Mouse (Mus musculus): ENCODE results near the gene Dnmt1. TPM values are rescaled to one million over a fixed set of nuclear protein-coding genes. Genes with fewer than 3 reads are reported as not detected.

Dnmt1 gene
- polyA plus RNA-seq, 1 experiment from 2014 or later, result 56.3 TPM

DNA sequence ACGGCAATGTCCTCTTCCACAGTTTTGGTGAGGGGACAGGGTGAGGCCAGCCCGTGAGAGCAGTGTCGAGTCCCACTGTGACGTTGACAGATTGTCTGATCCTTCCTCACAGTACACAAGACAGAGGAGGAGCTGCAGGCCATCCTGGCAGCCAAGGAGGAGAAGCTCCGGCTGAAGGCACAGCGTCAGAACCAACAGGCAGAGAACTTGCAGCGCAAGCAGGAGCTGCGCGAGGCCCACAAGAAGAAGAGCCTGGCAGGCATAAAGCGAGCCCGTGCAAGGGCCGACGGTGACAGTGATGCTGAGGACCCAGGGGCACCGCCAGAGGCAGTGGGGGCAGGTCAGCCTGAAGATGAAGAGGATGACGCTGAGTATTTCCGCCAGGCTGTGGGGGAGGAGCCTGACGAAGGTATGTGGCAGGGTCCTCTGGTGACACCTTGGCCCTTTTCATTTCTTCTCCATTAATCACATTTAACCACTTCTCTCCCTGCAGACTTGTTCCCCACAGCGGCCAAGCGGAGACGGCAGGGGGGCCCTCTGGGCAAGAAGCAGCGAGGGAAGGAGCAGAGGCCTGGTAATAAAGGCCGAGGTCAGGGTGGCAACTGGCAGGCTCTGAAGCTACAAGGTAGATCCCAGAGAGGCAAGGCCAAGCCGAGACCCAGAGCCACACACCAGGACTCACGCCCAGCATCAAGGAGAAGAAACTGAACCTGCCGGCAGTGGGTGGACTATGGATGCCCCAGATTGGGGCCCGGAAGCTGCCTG lies 68.2 kb downstream of the Dnmt1 start:
- Histone ChIP-seq H3K9me3 (ENCODE audit: control insufficient read depth, low read length) (no peaks in the 10 kb centered on the region), H3K9ac (ENCODE audit: low read depth, low read length) (no peak overlapping the region), H3K4me1 (ENCODE audit: control insufficient read depth, insufficient read depth, low read length) (peaks cover 11% of the 10 kb centered on the region), H3K27me3 (replicated peaks; ENCODE audit: control insufficient read depth, insufficient read depth, low read length) (no peaks in the 10 kb centered on the region), H3K27ac (ENCODE audit: low read length) (no peak overlapping the region; the same call in 1 of the 2 replicates), H3K4me3 (ENCODE audit: low read length) (no peak overlapping the region), H3K4me2 (ENCODE audit: low read depth, low read length) (no peak overlapping the region), H3K36me3 (ENCODE audit: control insufficient read depth, insufficient read depth, low read length) (peaks cover 42% of the 10 kb centered on the region)
- 76% methylated on average over 26 of the region's 26 CpGs for WGBS
- no peak for ATAC-seq

DNA sequence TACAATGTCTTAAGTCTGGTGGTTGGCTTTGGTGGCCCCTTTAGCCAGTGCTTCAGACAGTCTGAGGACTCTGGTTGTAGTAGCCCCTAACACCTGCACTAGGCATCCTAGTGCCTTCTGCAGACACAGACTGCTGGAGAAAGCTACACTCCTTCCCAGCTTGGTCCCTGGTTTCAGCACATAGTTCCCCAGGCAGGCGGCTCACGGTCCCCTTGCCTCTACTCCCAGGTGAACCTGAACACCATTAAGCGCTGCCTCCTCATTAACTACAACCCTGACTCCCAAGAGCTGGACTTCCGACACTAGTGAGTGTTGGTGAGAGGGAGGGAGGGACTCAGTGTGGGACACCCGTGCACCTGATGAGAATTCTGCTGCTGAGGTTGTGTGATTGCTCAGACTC lies 69.3 kb downstream of the Dnmt1 start:
- peaks cover 11% of the 10 kb centered on the region for H3K4me1 ChIP-seq (ENCODE audit: control insufficient read depth, insufficient read depth, low read length)
- ATAC-seq, result no peak
- no peak overlapping the region for H3K4me3 ChIP-seq (ENCODE audit: low read length)
- H3K4me2 ChIP-seq (ENCODE audit: low read depth, low read length), result no peak overlapping the region
- no peaks in the 10 kb centered on the region for H3K27me3 ChIP-seq (replicated peaks; ENCODE audit: control insufficient read depth, insufficient read depth, low read length)
- H3K9ac ChIP-seq (ENCODE audit: low read depth, low read length), result no peak overlapping the region
- WGBS, result 94% methylated on average over 5 of the region's 5 CpGs
- H3K9me3 ChIP-seq (ENCODE audit: control insufficient read depth, low read length), result no peaks in the 10 kb centered on the region
- peaks cover 36% of the 10 kb centered on the region for H3K36me3 ChIP-seq (ENCODE audit: control insufficient read depth, insufficient read depth, low read length)
- no peak overlapping the region for H3K27ac ChIP-seq (ENCODE audit: low read length)

DNA sequence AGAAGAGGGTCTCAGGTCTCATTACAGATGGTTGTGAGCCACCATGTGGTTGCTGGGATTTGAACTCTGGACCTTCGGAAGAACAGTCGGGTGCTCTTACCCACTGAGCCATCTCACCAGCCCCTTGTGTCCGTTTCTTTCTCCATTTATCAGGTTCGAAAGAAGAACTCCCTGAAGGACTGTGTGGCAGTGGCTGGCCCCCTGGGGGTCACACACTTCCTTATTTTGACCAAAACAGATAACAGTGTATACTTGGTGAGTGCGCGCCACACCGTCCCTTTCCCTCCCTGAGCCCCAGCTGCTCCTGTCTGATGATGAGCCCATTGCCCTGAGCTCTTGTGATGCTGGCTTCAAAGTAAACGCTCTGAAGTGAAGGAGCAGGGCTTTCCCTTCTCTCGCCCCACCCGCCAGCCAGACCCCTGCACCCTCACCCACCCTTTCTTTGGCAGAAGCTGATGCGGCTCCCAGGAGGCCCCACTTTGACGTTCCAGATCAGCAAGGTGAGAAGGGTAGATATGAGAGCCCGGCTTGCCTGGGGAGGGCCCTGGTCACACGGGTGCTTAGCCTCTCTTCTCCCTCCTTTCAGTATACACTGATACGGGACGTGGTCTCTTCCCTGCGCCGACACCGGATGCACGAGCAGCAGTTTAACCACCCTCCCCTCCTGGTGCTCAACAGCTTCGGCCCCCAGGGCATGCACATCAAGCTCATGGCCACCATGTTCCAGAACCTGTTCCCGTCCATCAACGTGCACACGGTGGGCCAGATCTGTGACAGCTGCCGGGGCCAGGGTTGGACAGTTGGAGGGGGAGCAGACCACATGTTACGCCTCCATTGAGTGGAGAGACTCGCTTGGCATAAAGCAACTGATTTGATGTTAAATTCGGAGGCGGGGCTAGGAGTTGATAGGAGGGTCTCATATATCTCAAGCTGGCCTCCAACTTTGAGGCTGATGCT lies 70.2 kb downstream of the Dnmt1 start:
- no peaks in the 10 kb centered on the region for H3K27me3 ChIP-seq (replicated peaks; ENCODE audit: control insufficient read depth, insufficient read depth, low read length)
- no peaks in the 10 kb centered on the region for H3K9me3 ChIP-seq (ENCODE audit: control insufficient read depth, low read length)
- H3K4me2 ChIP-seq (ENCODE audit: low read depth, low read length), result peak overlapping the region; percentile 72
- H3K4me1 ChIP-seq (ENCODE audit: control insufficient read depth, insufficient read depth, low read length), result peaks cover 11% of the 10 kb centered on the region
- peaks cover 33% of the 10 kb centered on the region for H3K36me3 ChIP-seq (ENCODE audit: control insufficient read depth, insufficient read depth, low read length)
- 0 out of 2 replicates have a peak overlapping the region, but pooled peaks have one; percentile 4 for H3K27ac ChIP-seq (ENCODE audit: low read length)
- peak overlapping the region; percentile 93; the same call in 1 of the 2 replicates for H3K9ac ChIP-seq (ENCODE audit: low read depth, low read length)
- 75% methylated on average over 29 of the region's 29 CpGs for WGBS
- peak overlapping the region; percentile 74 for H3K4me3 ChIP-seq (ENCODE audit: low read length)
- no peak for ATAC-seq

DNA sequence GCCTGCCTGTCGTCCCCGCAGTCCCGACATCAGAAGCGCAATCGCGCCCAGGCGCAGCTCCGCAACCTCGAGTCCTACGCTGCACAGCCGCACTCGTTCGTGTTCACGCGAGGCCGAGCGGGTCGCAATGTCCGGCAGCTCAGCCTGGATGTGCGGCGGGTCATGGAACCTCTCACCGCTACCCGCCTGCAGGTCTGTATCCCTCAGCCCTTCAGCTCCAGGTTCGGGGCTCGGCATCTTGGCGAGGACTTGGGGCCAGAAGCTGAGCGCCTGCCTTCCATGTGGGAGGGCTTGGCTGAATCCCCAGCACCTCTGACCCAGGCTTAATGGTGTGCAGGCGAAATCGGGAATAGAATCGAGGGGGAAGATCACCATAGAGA lies 71.3 kb downstream of the Dnmt1 start:
- ATAC-seq, result peak; percentile 51
- under 1% methylated on average over 30 of the region's 30 CpGs for WGBS
- peak overlapping the region; percentile 93 for H3K9ac ChIP-seq (ENCODE audit: low read depth, low read length)

DNA sequence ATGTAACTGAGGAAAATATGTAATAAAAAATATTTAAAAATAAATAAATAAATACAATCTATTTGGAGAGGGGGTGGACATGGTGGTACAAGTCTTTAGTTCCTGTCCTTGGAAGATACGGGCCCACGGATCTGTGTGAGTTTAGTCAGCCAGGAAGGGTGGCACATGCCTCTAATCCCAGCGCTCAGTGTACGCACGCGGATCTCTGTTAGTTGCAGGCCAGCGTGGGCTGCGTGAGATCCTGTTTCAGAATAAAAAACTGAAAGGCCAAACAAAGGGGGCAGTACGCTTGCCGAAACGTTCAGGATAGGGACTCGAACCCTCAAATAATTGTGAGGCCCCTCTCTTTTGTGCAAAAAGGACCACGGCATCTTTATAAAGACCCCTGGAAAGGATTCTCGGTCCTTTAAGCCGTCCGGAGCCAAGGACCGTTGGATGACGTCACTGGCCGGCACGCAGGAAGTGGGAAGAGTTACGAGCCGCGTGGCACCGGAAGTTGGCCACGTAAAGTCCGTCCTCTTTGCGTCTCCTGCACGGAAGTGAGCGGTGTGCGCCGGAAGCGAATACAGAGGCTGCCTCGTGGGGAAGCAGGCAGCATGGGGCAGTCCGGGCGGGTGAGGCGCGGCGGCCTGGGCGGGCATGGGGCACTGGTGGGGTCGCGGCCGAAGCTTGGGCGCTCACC lies 71.8 kb downstream of the Dnmt1 start, which contains the start of gene Ppan:
Gene Ppan (plus strand): TSS at position 472 of the 682 bp plus-strand sequence.
- H3K9ac ChIP-seq (ENCODE audit: low read depth, low read length), result peak within 1 kb of the TSS; percentile 93
- peaks cover 11% of the 10 kb centered on the region for H3K4me1 ChIP-seq (ENCODE audit: control insufficient read depth, insufficient read depth, low read length)
- peaks cover 31% of the 10 kb centered on the region for H3K36me3 ChIP-seq (ENCODE audit: control insufficient read depth, insufficient read depth, low read length)
- H3K27me3 ChIP-seq (replicated peaks; ENCODE audit: control insufficient read depth, insufficient read depth, low read length), result no peaks in the 10 kb centered on the region
- H3K4me2 ChIP-seq (ENCODE audit: low read depth, low read length), result peak within 1 kb of the TSS; percentile 72
- H3K9me3 ChIP-seq (ENCODE audit: control insufficient read depth, low read length), result no peaks in the 10 kb centered on the region
- peak within 1 kb of the TSS; percentile 74 for H3K4me3 ChIP-seq (ENCODE audit: low read length)
- WGBS, result under 1% methylated on average over 43 of the region's 43 CpGs
- peak within 1 kb of the TSS; percentile 91 for H3K27ac ChIP-seq (ENCODE audit: low read length)
- ATAC-seq, result peak; percentile 98

More for the DNA sequence above, 71.3 kb downstream of the Dnmt1 start:
- H3K9me3 ChIP-seq (ENCODE audit: control insufficient read depth, low read length), result no peaks in the 10 kb centered on the region
- H3K4me2 ChIP-seq (ENCODE audit: low read depth, low read length), result peak overlapping the region; percentile 72
- peaks cover 11% of the 10 kb centered on the region for H3K4me1 ChIP-seq (ENCODE audit: control insufficient read depth, insufficient read depth, low read length)
- H3K36me3 ChIP-seq (ENCODE audit: control insufficient read depth, insufficient read depth, low read length), result peaks cover 31% of the 10 kb centered on the region
- H3K4me3 ChIP-seq (ENCODE audit: low read length), result peak overlapping the region; percentile 74
- no peaks in the 10 kb centered on the region for H3K27me3 ChIP-seq (replicated peaks; ENCODE audit: control insufficient read depth, insufficient read depth, low read length)
- peak overlapping the region; percentile 50 for H3K27ac ChIP-seq (ENCODE audit: low read length)

DNA sequence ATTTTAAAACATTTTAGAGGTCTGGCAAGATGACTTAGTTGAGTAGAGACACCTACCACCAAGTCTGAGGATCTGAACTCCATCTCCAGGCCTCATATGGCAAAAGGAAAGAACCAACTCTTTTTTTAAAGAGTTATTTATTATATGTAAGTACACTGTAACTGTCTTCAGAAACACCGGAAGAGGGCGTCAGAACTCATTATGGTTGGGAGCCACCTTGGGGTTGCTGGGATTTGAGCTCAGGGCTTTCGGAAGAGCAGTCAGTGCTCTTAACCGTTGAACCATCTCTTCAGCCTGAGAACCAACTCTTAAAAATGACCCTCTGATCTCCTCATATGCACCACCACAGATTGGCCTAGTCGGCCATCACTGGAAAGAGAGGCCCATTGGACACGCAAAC lies 72.5 kb downstream of the Dnmt1 start:
- Histone ChIP-seq H3K4me2 (ENCODE audit: low read depth, low read length) (peak overlapping the region; percentile 62; the same call in 1 of the 2 replicates), H3K4me3 (ENCODE audit: low read length) (no peak overlapping the region), H3K9me3 (ENCODE audit: control insufficient read depth, low read length) (no peaks in the 10 kb centered on the region), H3K36me3 (ENCODE audit: control insufficient read depth, insufficient read depth, low read length) (peaks cover 26% of the 10 kb centered on the region), H3K4me1 (ENCODE audit: control insufficient read depth, insufficient read depth, low read length) (peaks cover 11% of the 10 kb centered on the region), H3K9ac (ENCODE audit: low read depth, low read length) (no peak overlapping the region), H3K27me3 (replicated peaks; ENCODE audit: control insufficient read depth, insufficient read depth, low read length) (no peaks in the 10 kb centered on the region), H3K27ac (ENCODE audit: low read length) (no peak overlapping the region; the same call in 1 of the 2 replicates)
- WGBS, result 90% methylated on average over 6 of the region's 6 CpGs
- no peak for ATAC-seq

DNA sequence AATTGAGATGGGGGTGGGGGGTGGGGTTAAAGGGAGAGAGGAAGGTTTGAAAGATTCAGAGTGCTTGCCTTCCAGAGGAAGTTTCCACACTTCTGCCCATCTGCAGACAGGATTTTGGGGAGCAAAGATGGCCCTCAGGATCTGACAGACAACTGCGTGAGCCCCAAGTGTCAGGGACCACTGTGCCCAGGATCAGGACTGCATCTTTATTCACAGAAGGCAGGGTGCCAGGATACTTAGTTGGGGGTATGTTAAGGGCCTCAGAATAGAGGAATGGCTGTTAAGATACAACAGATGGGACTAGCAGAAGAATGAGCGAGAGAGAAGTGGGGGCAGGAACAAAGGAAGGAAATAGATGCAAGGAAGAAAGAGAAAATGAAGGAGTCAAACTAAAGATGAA lies 73.1 kb downstream of the Dnmt1 start:
- Histone ChIP-seq H3K4me3 (ENCODE audit: low read length) (no peak overlapping the region), H3K9ac (ENCODE audit: low read depth, low read length) (no peak overlapping the region), H3K36me3 (ENCODE audit: control insufficient read depth, insufficient read depth, low read length) (peaks cover 20% of the 10 kb centered on the region), H3K4me2 (ENCODE audit: low read depth, low read length) (no peak overlapping the region), H3K27me3 (replicated peaks; ENCODE audit: control insufficient read depth, insufficient read depth, low read length) (no peaks in the 10 kb centered on the region), H3K4me1 (ENCODE audit: control insufficient read depth, insufficient read depth, low read length) (peaks cover 8% of the 10 kb centered on the region), H3K27ac (ENCODE audit: low read length) (no peak overlapping the region), H3K9me3 (ENCODE audit: control insufficient read depth, low read length) (no peaks in the 10 kb centered on the region)
- WGBS, result 96% methylated on average over 2 of the region's 2 CpGs
- ATAC-seq, result no peak

DNA sequence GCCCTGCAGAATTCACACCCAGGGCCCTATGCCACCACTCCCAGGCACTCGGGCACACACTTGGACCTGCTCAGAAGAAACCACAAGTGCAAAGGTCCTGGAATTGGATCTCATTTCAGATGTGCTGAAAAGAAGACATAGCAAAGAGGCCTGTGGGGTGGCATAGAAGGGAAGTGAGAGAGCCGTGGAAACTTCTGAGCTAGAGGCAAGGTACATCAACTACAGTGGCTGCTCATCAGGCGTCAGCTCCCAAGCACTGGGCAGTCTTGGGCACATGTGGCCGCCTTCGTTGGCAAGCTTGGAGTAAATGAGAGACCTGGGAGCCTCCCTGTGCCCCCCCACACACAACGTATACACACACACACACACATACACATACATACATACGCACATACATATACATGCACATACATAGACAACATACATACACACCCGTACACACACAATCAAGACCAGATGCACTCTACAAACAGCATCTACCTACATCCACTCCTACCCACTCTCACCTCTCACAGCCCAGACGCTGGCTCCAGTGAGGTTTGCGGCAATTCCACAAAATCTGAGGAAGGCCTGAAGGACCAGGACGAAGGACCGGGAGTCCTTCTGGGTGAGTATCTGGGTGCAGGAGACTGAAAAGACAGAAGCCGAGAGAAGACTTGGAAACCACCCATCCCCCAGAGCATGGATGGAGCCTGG lies 80.4 kb downstream of the Dnmt1 start, which contains the start of gene Angptl6:
Gene Angptl6 (minus strand): TSS at position 631 of the 696 bp plus-strand sequence.
- no peak for ATAC-seq
- Histone ChIP-seq H3K9ac (ENCODE audit: low read depth, low read length) (peak within 1 kb of the TSS; percentile 81), H3K36me3 (ENCODE audit: control insufficient read depth, insufficient read depth, low read length) (no peaks in the 10 kb centered on the region), H3K4me1 (ENCODE audit: control insufficient read depth, insufficient read depth, low read length) (no peaks in the 10 kb centered on the region; the same call in 1 of the 2 replicates), H3K4me2 (ENCODE audit: low read depth, low read length) (peak within 1 kb of the TSS; percentile 83), H3K27me3 (replicated peaks; ENCODE audit: control insufficient read depth, insufficient read depth, low read length) (no peaks in the 10 kb centered on the region), H3K4me3 (ENCODE audit: low read length) (peak within 1 kb of the TSS; percentile 55), H3K27ac (ENCODE audit: low read length) (peak within 1 kb of the TSS; percentile 95), H3K9me3 (ENCODE audit: control insufficient read depth, low read length) (no peaks in the 10 kb centered on the region)
- WGBS, result 70% methylated on average over 13 of the region's 13 CpGs
